Mouse (Mus musculus) hindbrain, postnatal 0 days (tissue): Measurements from ENCODE around the gene Psmc3ip. TPM values are rescaled to one million over a fixed set of nuclear protein-coding genes. Genes with fewer than 3 reads are reported as not detected.
A peak's percentile ranks its signal among the peaks of the same experiment; 100 is the strongest.

Source experiments
- ATAC-seq: fragments of 200-750 bp; cut with Nextera tagmentation; 2 replicates; pipeline ENCODE4 v1.8.0; 2017; ENCODE audit warnings: mild to moderate bottlenecking, moderate TSS enrichment, moderate library complexity
- DNase-seq: peaks from one replicate; pipeline ENCODE4 v3.0.0-alpha.2; 2015; ENCODE audit warnings: low spot score
- H3K27ac ChIP-seq: fragments of 300-500 bp; sonication (generic); 2 replicates; pipeline ENCODE4 v1.5.1; 2014; ENCODE audit warnings: mild to moderate bottlenecking
- H3K27me3 ChIP-seq: fragments of 300-500 bp; sonication (generic); 2 replicates; pipeline ENCODE4 v1.6.1; 2014; ENCODE audit warnings: low read length, mixed read lengths; ENCODE audit not compliant: insufficient read depth
- H3K36me3 ChIP-seq: fragments of 300-500 bp; sonication (generic); 2 replicates; pipeline ENCODE4 v1.6.1; 2014; ENCODE audit warnings: low read length, mixed read lengths; ENCODE audit not compliant: insufficient read depth
- H3K4me1 ChIP-seq: fragments of 300-500 bp; sonication (generic); 2 replicates; pipeline ENCODE4 v1.6.1; 2014; ENCODE audit warnings: antibody characterized with exemption, low read length, mixed read lengths; ENCODE audit not compliant: insufficient read depth
- H3K4me2 ChIP-seq: fragments of 300-500 bp; sonication (generic); 2 replicates; pipeline ENCODE4 v1.6.1; 2014; ENCODE audit warnings: low read depth, mild to moderate bottlenecking, low read length, moderate library complexity, mixed read lengths
- H3K4me3 ChIP-seq: fragments of 300-500 bp; sonication (generic); 2 replicates; pipeline ENCODE4 v1.5.1; 2014; ENCODE audit warnings: low read length
- H3K9ac ChIP-seq: fragments of 300-500 bp; sonication (generic); replicated peaks from 2 replicates; pipeline ENCODE4 v1.6.1; 2014; ENCODE audit warnings: mild to moderate bottlenecking, low read length, moderate library complexity, mixed read lengths
- H3K9me3 ChIP-seq: fragments of 300-500 bp; sonication (generic); 2 replicates; pipeline ENCODE4 v1.6.1; 2016; ENCODE audit warnings: low read length, mixed read lengths
- CTCF ChIP-seq: IDR thresholded peaks from 2 replicates; pipeline ENCODE4 v1.5.1; 2016; ENCODE audit warnings: antibody characterized with exemption, control low read depth, low read depth
- WGBS: fragments of 180-500 bp; shearing (Covaris S2); extraction: QIAGEN DNeasy Blood & Tissue Kit; methylation state at CpG from one replicate; pipeline ENCODE4 v1.1.7; 2014; 5-methylcytosine and 5-hydroxymethylcytosine counted together
- polyA plus RNA-seq: library from polyadenylated mRNA; unstranded; fragments of >200 nt; fragmentation: Nextera tagmentation; extraction: Ambion mirVana; gene quantifications from 2 replicates; pipeline ENCODE4 v1.2.1, GENCODE M21; 2015
- total RNA-seq: library from RNA; depleted of rRNA; stranded (reverse); fragments of >200 nt; gene quantifications from 2 replicates; pipeline ENCODE4 v1.2.3, GENCODE M21; 2014; rRNA removed

Psmc3ip gene
- 2.9 and 5.5 TPM in 2 replicates for total RNA-seq
- 16.3 and 17.5 TPM in 2 replicates for polyA plus RNA-seq

GRCm38 (mm10) chr11:101095314-101096024 is at the start of gene Psmc3ip:
Psmc3ip (minus strand) TSS chr11:101095436.
- WGBS = under 1% methylated on average over 43 of the region's 43 CpGs
- DNase-seq (peak; percentile 97), ATAC-seq (peak; percentile 97)
- no peaks in the 10 kb centered on the region for H3K9me3 ChIP-seq
- peak within 1 kb of the TSS; percentile 88 for H3K4me2 ChIP-seq
- peak within 1 kb of the TSS; percentile 64 for H3K9ac ChIP-seq
- H3K36me3 ChIP-seq = peaks cover 70% of the 10 kb centered on the region
- peak within 1 kb of the TSS; percentile 62 for H3K4me3 ChIP-seq
- peaks cover 2% of the 10 kb centered on the region; the same call in 1 of the 2 replicates for H3K4me1 ChIP-seq
- H3K27ac ChIP-seq = peak within 1 kb of the TSS; percentile 91
- H3K27me3 ChIP-seq = no peaks in the 10 kb centered on the region
- peak; percentile 84 for TF ChIP-seq CTCF

GRCm38 (mm10) chr11:101143338-101144225 is 48.3 kb upstream of the Psmc3ip start:
- H3K4me2 ChIP-seq = peak overlapping the region; percentile 55
- peak overlapping the region; percentile 51; the same call in 1 of the 2 replicates for H3K27ac ChIP-seq
- no peaks in the 10 kb centered on the region for H3K27me3 ChIP-seq
- H3K4me3 ChIP-seq = peak overlapping the region; percentile 25
- peak; percentile 76 for DNase-seq
- ATAC-seq = peak; percentile 57; the same call in 1 of the 2 replicates
- H3K36me3 ChIP-seq = no peaks in the 10 kb centered on the region
- WGBS = 18% methylated on average over 18 of the region's 19 CpGs
- no peak for TF ChIP-seq CTCF
- H3K4me1 ChIP-seq = peaks cover 5% of the 10 kb centered on the region; the same call in 1 of the 2 replicates
- H3K9ac ChIP-seq = 0 out of 2 replicates have a peak overlapping the region, but pooled peaks have one; percentile 28
- H3K9me3 ChIP-seq = no peaks in the 10 kb centered on the region

- Histone ChIP-seq H3K4me1 (peaks cover 5% of the 10 kb centered on the region; the same call in 1 of the 2 replicates), H3K36me3 (no peaks in the 10 kb centered on the region), H3K4me2 (no peak overlapping the region), H3K27ac (no peak overlapping the region), H3K27me3 (no peaks in the 10 kb centered on the region), H3K9ac (no peak overlapping the region), H3K9me3 (no peaks in the 10 kb centered on the region), H3K4me3 (no peak overlapping the region)
- no peak for ATAC-seq
- TF ChIP-seq CTCF = no peak
- WGBS = 88% methylated on average over 10 of the region's 10 CpGs
- no peak for DNase-seq
These were observed 47.2 kb upstream of the Psmc3ip start for GRCm38 (mm10) chr11:101142215-101142967.

- WGBS = 81% methylated on average over 8 of the region's 8 CpGs
- Histone ChIP-seq H3K9me3 (no peaks in the 10 kb centered on the region), H3K4me1 (peaks cover 5% of the 10 kb centered on the region; the same call in 1 of the 2 replicates), H3K36me3 (no peaks in the 10 kb centered on the region), H3K9ac (no peak overlapping the region), H3K4me2 (no peak overlapping the region), H3K27me3 (no peaks in the 10 kb centered on the region), H3K4me3 (no peak overlapping the region), H3K27ac (no peak overlapping the region)
- ATAC-seq = no peak
- TF ChIP-seq CTCF = no peak
- no peak for DNase-seq
These were observed 45.9 kb upstream of the Psmc3ip start for GRCm38 (mm10) chr11:101141088-101141487.

GRCm38 (mm10) chr11:101140164-101140819 is 45.1 kb upstream of the Psmc3ip start:
- Histone ChIP-seq H3K4me3 (peak overlapping the region; percentile 19; the same call in 1 of the 2 replicates), H3K4me1 (peaks cover 5% of the 10 kb centered on the region; the same call in 1 of the 2 replicates), H3K4me2 (peak overlapping the region; percentile 48), H3K9me3 (no peaks in the 10 kb centered on the region), H3K27me3 (no peaks in the 10 kb centered on the region), H3K27ac (peak overlapping the region; percentile 41; the same call in 1 of the 2 replicates), H3K9ac (0 out of 2 replicates have a peak overlapping the region, but pooled peaks have one; percentile 28), H3K36me3 (no peaks in the 10 kb centered on the region)
- DNase-seq (peak; percentile 49), ATAC-seq (no peak)
- TF ChIP-seq CTCF = no peak
- 40% methylated on average over 27 of the region's 27 CpGs for WGBS
